8 mouse cellular contexts compared by ENCODE assay signal in genomic region chr5:130023067-130023766, GRCm38 (mm10). TPM values are rescaled to one million over a fixed set of nuclear protein-coding genes. Genes with fewer than 3 reads are reported as not detected.
A peak's percentile ranks its signal among the peaks of the same experiment; 100 is the strongest.
DNase-seq lines count a peak whose midpoint lies in the region; ATAC-seq and TF ChIP-seq lines count a peak whose summit lies in the region.

No protein-coding gene starts in this region.

- H3K9me3 ChIP-seq in kidney, postnatal 0 days (replicated peaks; ENCODE audit: low read length), result no peaks in the 10 kb centered on the region
- H3K9me3 ChIP-seq in hindbrain, postnatal 0 days (ENCODE audit: low read length), result no peaks in the 10 kb centered on the region
- no peaks in the 10 kb centered on the region for H3K9me3 ChIP-seq in midbrain, embryonic 16.5 days (replicated peaks; ENCODE audit: control insufficient read depth, low read length, poor library complexity, severe bottlenecking)

- no peak overlapping the region for H3K27ac ChIP-seq in kidney, postnatal 0 days
- no peak overlapping the region for H3K27ac ChIP-seq in bone marrow macrophage, adult 2 months (ENCODE audit: insufficient read depth, low read depth, low read length)
- no peak overlapping the region for H3K27ac ChIP-seq in hindbrain, postnatal 0 days
- H3K27ac ChIP-seq in midbrain, embryonic 16.5 days (ENCODE audit: low read length), result no peak overlapping the region

- 0 out of 2 replicates have a peak overlapping the region, but pooled peaks have one; percentile 13 for H3K9ac ChIP-seq in kidney, postnatal 0 days (ENCODE audit: low read depth, low read length)
- H3K9ac ChIP-seq in hindbrain, postnatal 0 days (replicated peaks; ENCODE audit: low read length), result peak overlapping the region; percentile 55
- H3K9ac ChIP-seq in midbrain, embryonic 16.5 days (ENCODE audit: low read depth, low read length), result peak overlapping the region; percentile 73; the same call in 1 of the 2 replicates

- TF ChIP-seq POLR2A in bone marrow macrophage, adult 2 months (IDR thresholded peaks at IDR 0.05; ENCODE audit: borderline replicate concordance, low read depth, low read length), result no peak

- no peak for ATAC-seq in kidney, postnatal 0 days (replicated peaks; ENCODE audit: low FRiP score, low read depth)
- ATAC-seq in hindbrain, postnatal 0 days, result 0 out of 2 replicates have a peak, but pooled peaks have one; percentile 1
- 0 out of 2 replicates have a peak, but pooled peaks have one; percentile 8 for ATAC-seq in midbrain, embryonic 16.5 days
- ATAC-seq in erythroid progenitor cell, adult 5-6 weeks (replicated peaks; ENCODE audit: low FRiP score, poor library complexity, severe bottlenecking), result no peak

- 0 out of 2 replicates have a peak, but pooled peaks cover 4% of the 10 kb centered on the region for H3K4me1 ChIP-seq in kidney, postnatal 0 days (replicated peaks; ENCODE audit: insufficient read depth, low read length)
- peaks cover 4% of the 10 kb centered on the region; the same call in 1 of the 2 replicates for H3K4me1 ChIP-seq in bone marrow macrophage, adult 2 months (ENCODE audit: control insufficient read depth, insufficient read depth, low read length)
- H3K4me1 ChIP-seq in hindbrain, postnatal 0 days (ENCODE audit: insufficient read depth, low read length), result no peaks in the 10 kb centered on the region
- H3K4me1 ChIP-seq in midbrain, embryonic 16.5 days (ENCODE audit: control insufficient read depth, insufficient read depth, low read length), result peaks cover 5% of the 10 kb centered on the region; the same call in 1 of the 2 replicates

- DNase-seq in kidney, postnatal 0 days (ENCODE audit: low spot score), result no peak
- no peak for DNase-seq in kidney, adult 8-10 months
- DNase-seq in hindbrain, postnatal 0 days (ENCODE audit: low spot score), result no peak
- DNase-seq in natural killer cell, adult 2 months (ENCODE audit: low spot score in 2 of 2), result no peak
- DNase-seq in embryo, embryonic 10 days (ENCODE audit: low spot score), result no peak

- no peak for TF ChIP-seq CTCF in kidney, postnatal 0 days (IDR thresholded peaks at IDR 0.05; ENCODE audit: low read depth)
- no peak for TF ChIP-seq CTCF in bone marrow macrophage, adult 2 months (IDR thresholded peaks at IDR 0.05; ENCODE audit: low read depth, low read length)
- TF ChIP-seq CTCF in hindbrain, postnatal 0 days (IDR thresholded peaks at IDR 0.05; ENCODE audit: low read depth), result no peak

- WGBS in kidney, postnatal 0 days, result 40% methylated on average over 12 of the region's 12 CpGs
- WGBS in hindbrain, postnatal 0 days, result 41% methylated on average over 12 of the region's 12 CpGs
- WGBS in midbrain, embryonic 16.5 days, result 39% methylated on average over 12 of the region's 12 CpGs

- H3K36me3 ChIP-seq in kidney, postnatal 0 days (ENCODE audit: insufficient read depth, low read length), result 0 out of 2 replicates have a peak, but pooled peaks cover under 1% of the 10 kb centered on the region
- H3K36me3 ChIP-seq in hindbrain, postnatal 0 days (ENCODE audit: insufficient read depth, low read length), result no peaks in the 10 kb centered on the region
- H3K36me3 ChIP-seq in midbrain, embryonic 16.5 days (ENCODE audit: control insufficient read depth, insufficient read depth, low read length), result 0 out of 2 replicates have a peak, but pooled peaks cover under 1% of the 10 kb centered on the region

- peak overlapping the region; percentile 70 for H3K4me3 ChIP-seq in kidney, postnatal 0 days (replicated peaks; ENCODE audit: low read depth, low read length)
- peak overlapping the region; percentile 77; the same call in 1 of the 2 replicates for H3K4me3 ChIP-seq in bone marrow macrophage, adult 2 months (ENCODE audit: insufficient read depth, low read length)
- H3K4me3 ChIP-seq in hindbrain, postnatal 0 days (ENCODE audit: low read length), result peak overlapping the region; percentile 59
- H3K4me3 ChIP-seq in midbrain, embryonic 16.5 days (ENCODE audit: low read depth, low read length), result peak overlapping the region; percentile 59

- no peaks in the 10 kb centered on the region for H3K27me3 ChIP-seq in kidney, postnatal 0 days (ENCODE audit: insufficient read depth, low read length)
- H3K27me3 ChIP-seq in hindbrain, postnatal 0 days (ENCODE audit: insufficient read depth, low read length), result no peaks in the 10 kb centered on the region
- H3K27me3 ChIP-seq in midbrain, embryonic 16.5 days (ENCODE audit: control insufficient read depth, insufficient read depth, low read depth, low read length), result peaks cover 3% of the 10 kb centered on the region; the same call in 1 of the 2 replicates

- peak overlapping the region; percentile 89 for H3K4me2 ChIP-seq in kidney, postnatal 0 days (ENCODE audit: low read length)
- H3K4me2 ChIP-seq in hindbrain, postnatal 0 days (ENCODE audit: low read depth, low read length), result peak overlapping the region; percentile 94
- peak overlapping the region; percentile 90 for H3K4me2 ChIP-seq in midbrain, embryonic 16.5 days (ENCODE audit: low read length)

RNA-seq across cellular contexts. Expression of gene Asl, which starts 5.8 kb away (rescaled TPM):
- polyA plus RNA-seq in kidney, postnatal 0 days (2015; fragmentation: Nextera tagmentation; extraction: Ambion mirVana), result 86.4 and 94.1 TPM in 2 replicates
- 72.7 and 80.7 TPM in 2 replicates for polyA plus RNA-seq in bone marrow macrophage, adult 2 months (2012; ENCODE audit: insufficient read depth, insufficient read length, missing spikeins)
- 24.9 and 31.4 TPM in 2 replicates for total RNA-seq in hindbrain, postnatal 0 days (2014; rRNA removed)
- polyA plus RNA-seq in hindbrain, postnatal 0 days (2015; fragmentation: Nextera tagmentation; extraction: Ambion mirVana), result 43.2 and 52.3 TPM in 2 replicates
- polyA plus RNA-seq in midbrain, embryonic 16.5 days (2015; fragmentation: Nextera tagmentation; extraction: Ambion mirVana), result 35.5 and 38.6 TPM in 2 replicates
- 8.6 and 10.9 TPM in 2 replicates for total RNA-seq in erythroid progenitor cell, adult 5-6 weeks (2015; ENCODE audit: low replicate concordance)
- total RNA-seq in erythroid progenitor cell, adult 5-6 weeks (2017; ENCODE audit: low replicate concordance), result 1.8 TPM in 1 of 2 replicates, not detected in the other

RNA-seq across cellular contexts. Expression of gene Crcp, which starts 5.9 kb away (rescaled TPM):
- 36.8 and 42.8 TPM in 2 replicates for polyA plus RNA-seq in kidney, postnatal 0 days (2015; fragmentation: Nextera tagmentation; extraction: Ambion mirVana)
- 30.1 and 31.5 TPM in 2 replicates for polyA plus RNA-seq in bone marrow macrophage, adult 2 months (2012; ENCODE audit: insufficient read depth, insufficient read length, missing spikeins)
- 34.4 and 39.8 TPM in 2 replicates for total RNA-seq in hindbrain, postnatal 0 days (2014; rRNA removed)
- polyA plus RNA-seq in hindbrain, postnatal 0 days (2015; fragmentation: Nextera tagmentation; extraction: Ambion mirVana), result 73.7 and 83.0 TPM in 2 replicates
- polyA plus RNA-seq in midbrain, embryonic 16.5 days (2015; fragmentation: Nextera tagmentation; extraction: Ambion mirVana), result 85.6 and 86.8 TPM in 2 replicates
- total RNA-seq in erythroid progenitor cell, adult 5-6 weeks (2015; ENCODE audit: low replicate concordance), result 15.1 and 31.4 TPM in 2 replicates
- total RNA-seq in erythroid progenitor cell, adult 5-6 weeks (2017; ENCODE audit: low replicate concordance), result 17.2 and 18.1 TPM in 2 replicates

RNA-seq across cellular contexts. Expression of gene Gusb, which starts 20.4 kb away (rescaled TPM):
- 51.2 and 52.7 TPM in 2 replicates for polyA plus RNA-seq in kidney, postnatal 0 days (2015; fragmentation: Nextera tagmentation; extraction: Ambion mirVana)
- polyA plus RNA-seq in bone marrow macrophage, adult 2 months (2012; ENCODE audit: insufficient read depth, insufficient read length, missing spikeins), result 340 and 349 TPM in 2 replicates
- 26.2 and 27.4 TPM in 2 replicates for total RNA-seq in hindbrain, postnatal 0 days (2014; rRNA removed)
- polyA plus RNA-seq in hindbrain, postnatal 0 days (2015; fragmentation: Nextera tagmentation; extraction: Ambion mirVana), result 44.7 and 47.0 TPM in 2 replicates
- 30.3 and 31.5 TPM in 2 replicates for polyA plus RNA-seq in midbrain, embryonic 16.5 days (2015; fragmentation: Nextera tagmentation; extraction: Ambion mirVana)
- 24.9 and 27.2 TPM in 2 replicates for total RNA-seq in erythroid progenitor cell, adult 5-6 weeks (2015; ENCODE audit: low replicate concordance)
- 5.4 and 15.1 TPM in 2 replicates for total RNA-seq in erythroid progenitor cell, adult 5-6 weeks (2017; ENCODE audit: low replicate concordance)

RNA-seq across cellular contexts. Expression of gene Tpst1, which starts 49.9 kb away (rescaled TPM):
- polyA plus RNA-seq in kidney, postnatal 0 days (2015; fragmentation: Nextera tagmentation; extraction: Ambion mirVana), result 63.9 and 66.5 TPM in 2 replicates
- 14.7 and 15.5 TPM in 2 replicates for polyA plus RNA-seq in bone marrow macrophage, adult 2 months (2012; ENCODE audit: insufficient read depth, insufficient read length, missing spikeins)
- 35.6 and 38.1 TPM in 2 replicates for total RNA-seq in hindbrain, postnatal 0 days (2014; rRNA removed)
- polyA plus RNA-seq in hindbrain, postnatal 0 days (2015; fragmentation: Nextera tagmentation; extraction: Ambion mirVana), result 46.7 and 48.7 TPM in 2 replicates
- 52.9 and 56.8 TPM in 2 replicates for polyA plus RNA-seq in midbrain, embryonic 16.5 days (2015; fragmentation: Nextera tagmentation; extraction: Ambion mirVana)
- total RNA-seq in erythroid progenitor cell, adult 5-6 weeks (2015; ENCODE audit: low replicate concordance), result 5.0 and 11.7 TPM in 2 replicates
- total RNA-seq in erythroid progenitor cell, adult 5-6 weeks (2017; ENCODE audit: low replicate concordance), result 4.5 and 9.1 TPM in 2 replicates

Comparison
In these comparisons a context has a peak if more than half of its experiments do, and no peak if none do; other contexts are left out.
1. ATAC-seq: peak in hindbrain, postnatal 0 days (single experiment) and midbrain, embryonic 16.5 days (single experiment); none in kidney, postnatal 0 days (single experiment) and erythroid progenitor cell, adult 5-6 weeks (single experiment).
2. H3K9ac ChIP-seq: peak in every context shown above with its lines; median percentile 73 in midbrain, embryonic 16.5 days; 55 in hindbrain, postnatal 0 days; 13 in kidney, postnatal 0 days.
3. Peak in every context shown above with its lines, with median percentiles within 50 percentile points of each other: H3K4me2 ChIP-seq and H3K4me3 ChIP-seq.